Mouse (Mus musculus): ENCODE results near the gene Mlxip.

- TF ChIP-seq CTCF (IDR thresholded peaks at IDR 0.05; ENCODE audit: extremely low read depth, insufficient read depth, insufficient read length, insufficient replicate concordance): peak; percentile 22; the same call in 1 of the 2 replicates
- no peak for TF ChIP-seq POLR2A (IDR thresholded peaks at IDR 0.05; ENCODE audit: low read depth, low read length)
Measured at GRCm38 (mm10) chr5:123436780-123437175, 42.2 kb downstream of the Mlxip start.

All from spleen, adult 2 months (tissue).